Mouse (Mus musculus) lung, postnatal 4 days (tissue): ENCODE data around the gene Actr3b.
A peak's percentile ranks its signal among the peaks of the same experiment; 100 is the strongest.
"Not testable (repeated sequence)": the region's sequence is repeated elsewhere in the genome, so short reads cannot be mapped to it uniquely, and the experiment has no call there.

Experiments
- DNase-seq, 2 experiments: peaks; one replicate each; pipeline ENCODE4 v3.0.0; 2021

Gene Actr3b

GRCm38 (mm10) chr5:25759460-25760409, at the start of gene Actr3b:
Actr3b (plus strand) TSS chr5:25759997.
- DNase-seq, result peak; percentile 86 to 87

- DNase-seq, result not testable (repeated sequence)
These were observed 46.6 kb upstream of the Actr3b start for GRCm38 (mm10) chr5:25713001-25713706.

- no peak for DNase-seq
These were observed 40.4 kb upstream of the Actr3b start for GRCm38 (mm10) chr5:25719390-25719789.

GRCm38 (mm10) chr5:25723016-25723415, 36.8 kb upstream of the Actr3b start:
- DNase-seq, result no peak

GRCm38 (mm10) chr5:25724134-25724675, 35.6 kb upstream of the Actr3b start:
- no peak for DNase-seq

GRCm38 (mm10) chr5:25734318-25734717, 25.5 kb upstream of the Actr3b start:
- peak in 1 of 2 experiments; percentile 49 for DNase-seq

GRCm38 (mm10) chr5:25735861-25736260, 23.9 kb upstream of the Actr3b start:
- no peak for DNase-seq

GRCm38 (mm10) chr5:25738448-25738847, 21.3 kb upstream of the Actr3b start:
- no peak for DNase-seq

- DNase-seq, result not testable (repeated sequence)
These were observed 20.9 kb upstream of the Actr3b start for GRCm38 (mm10) chr5:25738902-25739301.

- no peak for DNase-seq
These were observed 11.9 kb upstream of the Actr3b start for GRCm38 (mm10) chr5:25747904-25748303.

GRCm38 (mm10) chr5:25748613-25749012, 11.2 kb upstream of the Actr3b start:
- DNase-seq, result no peak

- no peak for DNase-seq
These were observed 8.2 kb upstream of the Actr3b start for GRCm38 (mm10) chr5:25751552-25751951.

- peak in 1 of 2 experiments; percentile 30 for DNase-seq
These were observed 6.9 kb upstream of the Actr3b start for GRCm38 (mm10) chr5:25752862-25753261.

- no peak for DNase-seq
These were observed 6.1 kb upstream of the Actr3b start for GRCm38 (mm10) chr5:25753556-25754235.

- DNase-seq, result peak in 1 of 2 experiments; percentile 32
These were observed 5.5 kb upstream of the Actr3b start for GRCm38 (mm10) chr5:25754236-25754766.

GRCm38 (mm10) chr5:25760410-25760832, 624 bp downstream of the Actr3b start:
- DNase-seq, result peak in 1 of 2 experiments; percentile 5

GRCm38 (mm10) chr5:25760871-25761270, 1.1 kb downstream of the Actr3b start:
- no peak for DNase-seq

GRCm38 (mm10) chr5:25761850-25762249, 2.1 kb downstream of the Actr3b start:
- no peak for DNase-seq

- no peak for DNase-seq
These were observed 9.2 kb downstream of the Actr3b start for GRCm38 (mm10) chr5:25769006-25769405.

GRCm38 (mm10) chr5:25769406-25769805, 9.6 kb downstream of the Actr3b start:
- no peak for DNase-seq

- no peak for DNase-seq
These were observed 12.7 kb downstream of the Actr3b start for GRCm38 (mm10) chr5:25772456-25772855.
